Mouse (Mus musculus): ENCODE data around the gene Pde10a.

DNA sequence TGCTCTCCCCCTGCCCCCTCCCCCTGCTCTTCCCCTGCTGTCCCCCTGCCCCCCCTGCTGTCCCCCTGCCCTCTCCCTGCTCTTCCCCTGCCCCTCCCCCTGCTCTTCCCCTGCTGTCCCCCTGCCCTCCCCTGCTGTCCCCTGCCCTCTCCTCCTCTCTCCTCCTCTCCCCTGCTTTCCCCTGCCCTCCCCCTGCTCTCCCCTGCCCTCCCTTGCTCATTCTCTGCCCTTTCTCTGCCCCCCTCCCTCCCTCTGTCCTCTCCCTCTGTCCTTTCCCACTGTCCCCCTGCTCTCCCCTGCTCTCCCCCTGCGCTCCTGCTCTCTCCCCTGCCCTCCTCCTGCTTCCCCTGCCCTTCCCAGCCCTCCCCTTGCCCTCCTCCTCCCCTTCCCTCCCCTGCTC is 106.5 kb downstream of the Pde10a start:
- TF ChIP-seq MAX (IDR thresholded peaks at IDR 0.05; ENCODE audit: low read depth) (no peak), POLR2A (IDR thresholded peaks at IDR 0.05; ENCODE audit: insufficient read length, low read depth) (no peak)

Data from myocyte (in vitro differentiated cells).